Mouse (Mus musculus): ENCODE results near the gene Gm9195. TPM values are rescaled to one million over a fixed set of nuclear protein-coding genes. Genes with fewer than 3 reads are reported as not detected.

Gene Gm9195
- total RNA-seq, 2 experiments from 2014 or later = not detected

DNA sequence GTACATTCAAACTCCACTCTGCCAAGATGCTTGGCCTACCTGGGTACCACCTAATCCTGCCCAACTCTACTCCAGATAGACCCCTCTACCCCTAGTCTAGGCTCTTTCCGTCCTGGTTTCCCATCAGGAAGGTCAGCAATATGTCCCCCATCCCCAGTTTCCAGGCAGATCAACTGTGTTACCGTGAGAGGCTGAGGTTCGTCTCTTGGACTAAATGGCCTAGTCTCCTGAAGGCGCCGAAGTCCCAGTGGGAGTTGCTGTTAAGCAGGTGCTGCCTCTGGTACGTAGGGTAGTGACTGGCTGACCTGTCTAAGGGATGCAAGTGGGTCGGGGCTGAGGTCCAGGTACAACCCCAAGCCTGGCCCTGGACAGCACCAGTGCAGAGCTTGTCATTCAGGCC lies 50.7 kb downstream of the Gm9195 start:
- no peak for DNase-seq

- DNase-seq = no peak
Measured at GRCm38 (mm10) chr14:72440436-72440835, 51.2 kb downstream of the Gm9195 start.

DNA sequence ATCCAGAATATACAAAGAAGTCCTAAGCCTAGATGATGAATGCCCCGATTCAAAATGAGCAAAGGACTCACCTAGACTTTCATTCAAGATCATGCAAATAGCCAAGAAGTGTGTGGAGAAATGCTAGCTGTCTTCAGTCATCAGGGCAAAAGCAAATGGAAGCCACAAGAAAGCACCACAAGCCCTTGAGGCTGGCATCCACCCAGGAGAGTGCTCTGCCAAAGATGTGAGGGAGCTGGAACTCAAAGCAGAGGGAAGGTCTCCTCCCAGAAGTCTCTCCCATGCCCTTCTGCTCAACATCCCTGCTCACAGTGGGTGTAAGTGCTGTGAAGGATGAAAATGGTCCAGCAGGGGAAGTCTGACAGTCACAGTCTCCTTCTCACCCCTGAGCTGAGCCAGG lies 52.7 kb downstream of the Gm9195 start:
- no peak for DNase-seq

- peak; percentile 34 for DNase-seq
Measured at GRCm38 (mm10) chr14:72389696-72390095, 101.9 kb downstream of the Gm9195 start.

DNA sequence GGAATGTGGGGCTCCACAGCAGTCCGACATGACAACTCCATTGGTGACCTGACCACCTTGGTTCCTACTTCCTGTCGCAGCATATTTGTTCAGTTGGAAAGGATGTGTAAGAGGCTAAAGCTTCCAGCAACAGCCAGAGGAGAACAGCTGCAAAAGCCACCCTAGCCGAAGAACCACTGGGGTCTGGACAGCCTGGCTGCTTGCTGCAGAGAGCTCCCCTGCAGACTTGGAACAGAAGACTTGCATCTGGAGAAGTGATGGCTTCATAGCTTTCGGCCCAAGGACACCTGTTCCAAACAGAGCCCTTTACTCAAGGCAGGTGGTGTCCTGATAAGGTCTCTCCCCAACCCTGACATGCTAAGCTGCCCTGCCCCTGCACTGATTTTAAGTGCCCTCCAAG lies 102.3 kb downstream of the Gm9195 start:
- no peak for DNase-seq

DNA sequence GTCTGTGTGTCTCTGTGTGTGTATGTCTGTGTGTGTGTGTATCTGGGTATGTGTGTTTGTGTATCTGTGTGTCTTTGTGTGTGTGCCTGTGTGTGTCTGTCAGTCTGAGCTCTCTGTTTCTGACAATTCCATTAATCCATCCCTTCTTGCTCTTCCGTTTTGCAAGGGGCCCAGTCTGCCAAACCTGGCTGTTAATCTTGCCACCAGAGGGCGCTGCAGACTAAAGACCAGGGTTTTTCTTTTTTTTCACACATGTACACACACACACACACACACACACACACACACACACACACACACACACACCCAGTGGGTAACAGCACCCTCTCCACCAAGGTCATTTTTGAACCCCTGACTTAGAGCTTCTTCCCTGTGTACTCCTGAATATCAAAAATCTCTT lies 114.4 kb downstream of the Gm9195 start:
- peak; percentile 67 for DNase-seq

Other genes starting within 250 kb of the Gm9195 start
- 10 to 100 TPM; 10.4 to 18.1 TPM for gene Fndc3a, start 218.2 kb upstream of the Gm9195 start, total RNA-seq (2021)

Measured in gastrocnemius, postnatal 10 days (tissue).